Mouse (Mus musculus): ENCODE measurements around the gene Sertad3. TPM values are rescaled to one million over a fixed set of nuclear protein-coding genes. Genes with fewer than 3 reads are reported as not detected.

The Sertad3 gene
- total RNA-seq, 2 experiments from 2014 or later, result 2.7 to 2.8 TPM

DNA sequence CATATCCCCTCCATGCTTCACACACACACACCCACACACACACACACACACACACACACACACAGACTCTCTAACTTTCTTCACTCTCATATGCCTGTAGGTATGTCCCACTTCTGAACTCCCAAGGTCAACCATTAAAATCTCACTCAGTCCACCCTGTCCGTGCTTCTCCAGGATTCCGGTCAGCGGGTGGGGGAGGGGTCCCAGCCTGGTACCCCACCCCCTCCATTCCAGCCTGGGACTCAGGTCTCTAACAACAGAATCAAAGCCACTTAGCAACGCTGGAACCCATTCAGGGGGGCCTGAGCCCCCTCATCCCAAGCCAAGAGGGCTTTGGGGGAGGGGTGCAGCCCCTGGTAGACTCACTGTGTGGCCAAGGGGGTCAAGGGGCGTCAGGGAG, 49.4 kb downstream of the Sertad3 start, which contains the start of gene Hipk4:
Gene Hipk4, plus strand, starts transcription at position 301 of the 400 bp plus-strand sequence.
- intact Hi-C loops (cut with DNase I), result no loop called here
- DNase-seq (ENCODE audit: low spot score in 2 of 2), result no peak

DNA sequence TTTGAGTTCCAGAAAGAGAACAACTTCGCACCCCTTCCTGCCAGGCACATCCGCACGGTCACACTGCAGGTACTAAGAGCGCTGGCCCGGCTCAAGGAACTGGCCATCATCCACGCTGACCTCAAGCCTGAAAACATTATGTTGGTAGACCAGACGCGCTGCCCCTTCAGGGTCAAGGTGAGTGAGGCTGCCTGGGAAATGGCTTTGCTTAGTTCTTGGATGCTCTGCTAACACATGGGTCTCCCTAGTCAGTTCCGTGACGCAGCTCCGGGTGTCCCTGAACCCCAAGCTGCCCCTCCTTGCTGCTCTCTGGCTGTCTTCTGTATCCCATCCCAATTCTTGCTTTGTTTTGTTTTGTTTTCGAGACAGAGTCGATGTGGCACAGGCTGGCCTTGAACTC, 50.2 kb downstream of the Sertad3 start:
- DNase-seq (ENCODE audit: low spot score in 2 of 2), result no peak
- intact Hi-C loops (cut with DNase I), result no loop called here

DNA sequence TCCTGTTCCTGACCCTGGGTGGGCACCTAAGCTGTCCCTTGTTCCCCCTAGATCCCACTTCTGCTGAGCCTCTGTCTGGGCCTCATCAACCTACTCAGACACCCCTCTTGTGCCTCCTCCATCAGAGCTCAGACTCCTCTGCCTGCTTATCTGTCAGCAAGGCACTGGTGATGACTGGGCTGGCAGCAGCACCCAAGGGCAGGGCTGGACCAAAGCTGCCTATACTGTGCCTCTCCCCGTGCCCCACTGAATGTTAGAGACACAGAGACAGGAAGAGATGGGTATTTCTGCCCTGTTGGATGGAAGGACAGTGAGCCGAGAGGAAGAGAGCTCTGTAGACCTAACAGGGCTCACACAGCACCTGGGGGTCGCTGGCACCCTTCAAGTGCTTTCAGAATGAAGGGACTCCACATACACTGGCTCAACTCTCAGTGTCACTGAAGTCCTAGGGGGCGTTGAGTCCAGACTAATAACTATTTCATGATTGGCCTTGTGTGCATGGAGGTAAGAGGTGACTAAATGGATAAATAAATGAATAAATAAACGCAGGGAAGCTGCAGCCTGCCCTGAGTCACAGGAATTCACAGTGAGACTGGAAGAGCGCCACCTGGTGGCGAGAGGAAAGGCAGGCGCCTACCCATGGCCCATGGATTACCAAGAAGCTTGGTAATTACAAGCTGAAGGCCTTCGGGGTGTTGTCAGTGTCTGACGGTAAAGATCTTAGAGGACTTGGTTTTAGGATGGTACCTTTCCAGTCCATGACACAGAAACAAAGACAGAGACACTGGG, 52.7 kb downstream of the Sertad3 start:
- intact Hi-C loops (cut with DNase I), result loop anchor here (5.0 kb wide), 1 partner anchor 189 kb away; the partner anchor contains the start of gene Ltbp4
- peak; percentile 76 to 77 for DNase-seq (ENCODE audit: low spot score in 2 of 2)

Other genes starting within 250 kb of the Sertad3 start
- gene Itpkc, start 245.1 kb upstream of the Sertad3 start, total RNA-seq (2021), result 1 to 10 TPM; 8.0 TPM
- gene Coq8b, start 240.7 kb upstream of the Sertad3 start, total RNA-seq (2021), result 10 to 100 TPM; 33.2 to 41.9 TPM
- gene Numbl, start 215.3 kb upstream of the Sertad3 start, total RNA-seq (2021), result 100 to 1,000 TPM; 107 to 127 TPM
- gene Ltbp4, start 136.1 kb upstream of the Sertad3 start, total RNA-seq (2021), result 10 to 100 TPM; 36.3 to 50.7 TPM
- gene Shkbp1, start 117.7 kb upstream of the Sertad3 start, total RNA-seq (2021), result 10 to 100 TPM; 12.4 to 35.7 TPM
- gene Gm20479, start 116.3 kb upstream of the Sertad3 start, total RNA-seq (2021), result not detected
- gene Sptbn4, start 26.1 kb upstream of the Sertad3 start, total RNA-seq (2021), result 100 to 1,000 TPM; 124 to 166 TPM
- 10 to 100 TPM; 17.0 to 18.0 TPM for gene Blvrb, start 25.8 kb upstream of the Sertad3 start, total RNA-seq (2021)
- 10 to 100 TPM; 17.2 to 20.0 TPM for gene Sertad1, start 13.1 kb downstream of the Sertad3 start, total RNA-seq (2021)
- gene Prx, start 25.6 kb downstream of the Sertad3 start, total RNA-seq (2021), result under 1 TPM; 0.25 to 0.48 TPM
- under 1 TPM in 1 of 2 experiments, not detected in 1; 0.22 TPM for gene Hipk4, start 49.5 kb downstream of the Sertad3 start, total RNA-seq (2021)
- gene Pld3, start 79.5 kb downstream of the Sertad3 start, total RNA-seq (2021), result 100 to 1,000 TPM; 818 to 936 TPM
- 10 to 100 TPM; 29.4 to 31.1 TPM for gene 2310022A10Rik, start 79.5 kb downstream of the Sertad3 start, total RNA-seq (2021)
- gene Akt2, start 117.8 kb downstream of the Sertad3 start, total RNA-seq (2021), result 100 to 1,000 TPM; 113 to 124 TPM
- gene Ttc9b, start 180.1 kb downstream of the Sertad3 start, total RNA-seq (2021), result 100 to 1,000 TPM; 113 to 155 TPM
- gene Map3k10, start 200.8 kb downstream of the Sertad3 start, total RNA-seq (2021), result 100 to 1,000 TPM; 213 to 246 TPM
- 10 to 100 TPM in 1 of 2 experiments, 1 to 10 TPM in 1; 8.1 to 10.7 TPM for gene Zfp607b, start 215.6 kb downstream of the Sertad3 start, total RNA-seq (2021)

Measured in left cerebral cortex, postnatal 36 days (tissue).